Mouse (Mus musculus): ENCODE data around the gene Hnf1a.

DNA sequence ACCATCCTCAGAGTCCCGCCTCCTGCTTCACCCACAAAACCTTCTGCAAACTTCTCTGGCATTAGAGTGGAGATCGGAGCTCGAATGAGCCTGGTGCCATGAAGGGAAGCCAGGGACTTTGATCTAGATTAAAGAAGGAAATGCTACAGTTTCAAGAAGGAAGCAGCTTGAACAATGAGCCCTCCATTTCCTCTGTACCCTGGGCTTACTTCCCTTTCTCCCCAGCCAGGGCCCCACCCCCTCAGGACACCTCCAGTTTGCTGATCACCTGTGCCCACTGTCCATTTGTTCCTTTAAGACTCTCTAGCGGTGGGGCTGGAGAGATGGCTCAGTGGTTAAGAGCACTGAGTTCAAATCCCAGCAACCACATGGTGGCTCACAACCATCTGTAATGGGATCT lies 54.1 kb downstream of the Hnf1a start:
- TF ChIP-seq MAX (IDR thresholded peaks at IDR 0.05; ENCODE audit: low read depth): no peak
- TF ChIP-seq MYOD1 (IDR thresholded peaks at IDR 0.05; ENCODE audit: control insufficient read depth in 1 of 3, insufficient read length in 2 of 3, low read depth in 2 of 3): no peak
- no peak for TF ChIP-seq USF1 (IDR thresholded peaks at IDR 0.05; ENCODE audit: low read depth)

All from myocyte (in vitro differentiated cells).